Mouse (Mus musculus): ENCODE measurements around the gene Sh3d19.

GRCm38 (mm10) chr3:85987225-85987624 lies 16.3 kb downstream of the Sh3d19 start:
- TF ChIP-seq CTCF (IDR thresholded peaks at IDR 0.05; ENCODE audit: insufficient read depth, low read depth, low read length) = no peak
- TF ChIP-seq POLR2A (IDR thresholded peaks at IDR 0.05; ENCODE audit: insufficient read depth, low read depth, low read length) = no peak
